Comparison of ENCODE assay signal across 24 mouse cellular contexts in the genomic region with DNA sequence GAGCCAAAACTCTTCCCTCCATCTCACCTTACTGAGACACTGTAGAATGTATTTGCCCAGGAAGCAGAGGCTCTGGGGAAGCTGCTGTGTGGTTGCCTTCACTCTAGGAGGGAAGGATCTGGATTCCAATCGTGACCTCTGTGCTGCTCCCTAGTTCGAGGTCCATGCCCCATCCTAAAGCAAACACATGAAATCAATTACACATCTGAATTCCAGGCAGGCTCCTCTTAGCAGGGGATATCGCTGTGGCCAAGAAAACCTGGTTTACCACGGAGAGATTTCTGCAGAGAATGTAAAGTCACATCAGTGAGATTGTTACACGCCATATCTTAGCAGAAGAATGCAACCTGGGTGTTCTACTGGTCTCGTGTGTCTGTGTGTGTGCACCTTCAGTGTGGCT.
DNase-seq lines count a peak whose midpoint lies in the region; ATAC-seq lines count a peak whose summit lies in the region.
"Had no signal": no experiment of that assay in that cellular context is flagged by ENCODE, and none has a peak within 500 bp of the region (broad histone marks: within the 10 kb centered on the region; RNA-seq: fewer than 3 reads in every experiment).

No protein-coding gene starts in this region.

- H3K27me3 ChIP-seq in hindbrain, embryonic 10.5 days (ENCODE audit: insufficient read depth, poor library complexity, severe bottlenecking) = no peaks in the 10 kb centered on the region
- no peaks in the 10 kb centered on the region for H3K27me3 ChIP-seq in hindbrain, embryonic 13.5 days
- H3K27me3 ChIP-seq in embryonic facial prominence, embryonic 12.5 days = no peaks in the 10 kb centered on the region
- H3K27me3 ChIP-seq: embryonic facial prominence, embryonic 13.5 days; forebrain, embryonic 12.5 days; heart, embryonic 12.5 days; Patski had no signal

- H3K4me1 ChIP-seq in hindbrain, embryonic 10.5 days (replicated peaks) = no peaks in the 10 kb centered on the region
- H3K4me1 ChIP-seq in hindbrain, embryonic 13.5 days (replicated peaks) = no peaks in the 10 kb centered on the region
- H3K4me1 ChIP-seq in embryonic facial prominence, embryonic 12.5 days = peaks cover 10% of the 10 kb centered on the region
- H3K4me1 ChIP-seq: forebrain, embryonic 12.5 days; heart, embryonic 12.5 days had no signal

- WGBS in hindbrain, embryonic 10.5 days = 54% methylated on average over 6 of the region's 6 CpGs
- WGBS in hindbrain, embryonic 13.5 days = 67% methylated on average over 6 of the region's 6 CpGs
- WGBS in embryonic facial prominence, embryonic 12.5 days = 22% methylated on average over 6 of the region's 6 CpGs

- no peak overlapping the region for H3K27ac ChIP-seq in hindbrain, embryonic 10.5 days
- H3K27ac ChIP-seq in hindbrain, embryonic 13.5 days = no peak overlapping the region
- H3K27ac ChIP-seq in embryonic facial prominence, embryonic 12.5 days = peak overlapping the region; percentile 42; the same call in 1 of the 2 replicates
- H3K27ac ChIP-seq: embryonic facial prominence, embryonic 13.5 days; forebrain, embryonic 12.5 days had no signal

- H3K36me3 ChIP-seq in hindbrain, embryonic 10.5 days = no peaks in the 10 kb centered on the region
- H3K36me3 ChIP-seq in hindbrain, embryonic 13.5 days = no peaks in the 10 kb centered on the region
- no peaks in the 10 kb centered on the region for H3K36me3 ChIP-seq in embryonic facial prominence, embryonic 12.5 days
- H3K36me3 ChIP-seq: embryonic facial prominence, embryonic 13.5 days; forebrain, embryonic 12.5 days; G1E; heart, embryonic 12.5 days had no signal

- H3K4me3 ChIP-seq in hindbrain, embryonic 10.5 days = no peak overlapping the region
- no peak overlapping the region for H3K4me3 ChIP-seq in hindbrain, embryonic 13.5 days
- H3K4me3 ChIP-seq in embryonic facial prominence, embryonic 12.5 days = no peak overlapping the region
- H3K4me3 ChIP-seq: embryonic facial prominence, embryonic 13.5 days; forebrain, embryonic 12.5 days; heart, embryonic 12.5 days had no signal

- H3K9ac ChIP-seq in hindbrain, embryonic 13.5 days = no peak overlapping the region
- H3K9ac ChIP-seq in embryonic facial prominence, embryonic 12.5 days = no peak overlapping the region
- H3K9ac ChIP-seq: embryonic facial prominence, embryonic 13.5 days; forebrain, embryonic 12.5 days; heart, embryonic 12.5 days had no signal

- no peaks in the 10 kb centered on the region for H3K9me3 ChIP-seq in hindbrain, embryonic 10.5 days
- H3K9me3 ChIP-seq in hindbrain, embryonic 13.5 days = no peaks in the 10 kb centered on the region
- H3K9me3 ChIP-seq in embryonic facial prominence, embryonic 12.5 days = no peaks in the 10 kb centered on the region
- H3K9me3 ChIP-seq: embryonic facial prominence, embryonic 13.5 days; forebrain, embryonic 12.5 days; G1E had no signal

- H3K4me2 ChIP-seq in hindbrain, embryonic 13.5 days = no peak overlapping the region
- no peak overlapping the region for H3K4me2 ChIP-seq in embryonic facial prominence, embryonic 12.5 days (replicated peaks)
- H3K4me2 ChIP-seq: embryonic facial prominence, embryonic 13.5 days; forebrain, embryonic 12.5 days; heart, embryonic 12.5 days had no signal

- ATAC-seq in hindbrain, embryonic 13.5 days (ENCODE audit: low FRiP score) = no peak
- ATAC-seq in embryonic facial prominence, embryonic 12.5 days (ENCODE audit: insufficient number of reproducible peaks, insufficient read depth, low FRiP score, low TSS enrichment) = no peak
- ATAC-seq: activated CD4-positive, CD25-positive, alpha-beta regulatory T cell, adult 4 months; CD4-positive, CD25-positive, alpha-beta regulatory T cell, adult 4 months; forebrain, embryonic 16.5 days; hindbrain, embryonic 16.5 days; inflammation-experienced regulatory T-cells, adult 6 months; intestine, postnatal 0 days; Patski had no signal

- DNase-seq in hindbrain, embryonic 10.5 days (ENCODE audit: low spot score) = peak; percentile 40
- DNase-seq in Muller cell, postnatal 12 days (ENCODE audit: inconsistent ontology term) = peak; percentile 7
- DNase-seq in embryo, embryonic 10.5 days (ENCODE audit: low spot score) = peak; percentile 47
- DNase-seq in retina, embryonic 14.5 days (ENCODE audit: low spot score) = no peak
- no peak for DNase-seq in frontal cortex, adult 2 months (ENCODE audit: extremely low spot score in 1 of 2, low spot score in 1 of 2)
- DNase-seq: adrenal gland, postnatal 14 days; B cell, adult 2 months; cerebellum, adult 2 months; cerebellum, postnatal 10 days; gastrocnemius, postnatal 14 days; kidney, adult 8-10 months had no signal

Comparison
In these comparisons a context has a peak if more than half of its experiments do, and no peak if none do; other contexts are left out.
1. DNase-seq: peak in hindbrain, embryonic 10.5 days (single experiment), Muller cell, postnatal 12 days (single experiment) and embryo, embryonic 10.5 days (single experiment); none in retina, embryonic 14.5 days (single experiment) and frontal cortex, adult 2 months (0 of 2).